Mouse (Mus musculus) ES-Bruce4 (cell line): ENCODE data around the gene Hbs1l.

Experiments
- CTCF ChIP-seq: IDR thresholded peaks from one replicate; pipeline ENCODE4 v1.8.1; 2011; ENCODE audit warnings: low read depth, low read length
- EP300 ChIP-seq: IDR thresholded peaks from 2 replicates; pipeline ENCODE4 v1.6.1; 2011; ENCODE audit warnings: low read depth, low read length; ENCODE audit not compliant: insufficient read depth
- POLR2A ChIP-seq: IDR thresholded peaks from one replicate; pipeline ENCODE4 v1.8.1; 2011; ENCODE audit warnings: low read length; ENCODE audit not compliant: insufficient read depth

GRCm38 (mm10) chr10:21349449-21349848, 53.7 kb downstream of the Hbs1l start:
- TF ChIP-seq CTCF (no peak), POLR2A (no peak), EP300 (no peak)
